ENCODE assay signal across 8 mouse cellular contexts in the genomic region with DNA sequence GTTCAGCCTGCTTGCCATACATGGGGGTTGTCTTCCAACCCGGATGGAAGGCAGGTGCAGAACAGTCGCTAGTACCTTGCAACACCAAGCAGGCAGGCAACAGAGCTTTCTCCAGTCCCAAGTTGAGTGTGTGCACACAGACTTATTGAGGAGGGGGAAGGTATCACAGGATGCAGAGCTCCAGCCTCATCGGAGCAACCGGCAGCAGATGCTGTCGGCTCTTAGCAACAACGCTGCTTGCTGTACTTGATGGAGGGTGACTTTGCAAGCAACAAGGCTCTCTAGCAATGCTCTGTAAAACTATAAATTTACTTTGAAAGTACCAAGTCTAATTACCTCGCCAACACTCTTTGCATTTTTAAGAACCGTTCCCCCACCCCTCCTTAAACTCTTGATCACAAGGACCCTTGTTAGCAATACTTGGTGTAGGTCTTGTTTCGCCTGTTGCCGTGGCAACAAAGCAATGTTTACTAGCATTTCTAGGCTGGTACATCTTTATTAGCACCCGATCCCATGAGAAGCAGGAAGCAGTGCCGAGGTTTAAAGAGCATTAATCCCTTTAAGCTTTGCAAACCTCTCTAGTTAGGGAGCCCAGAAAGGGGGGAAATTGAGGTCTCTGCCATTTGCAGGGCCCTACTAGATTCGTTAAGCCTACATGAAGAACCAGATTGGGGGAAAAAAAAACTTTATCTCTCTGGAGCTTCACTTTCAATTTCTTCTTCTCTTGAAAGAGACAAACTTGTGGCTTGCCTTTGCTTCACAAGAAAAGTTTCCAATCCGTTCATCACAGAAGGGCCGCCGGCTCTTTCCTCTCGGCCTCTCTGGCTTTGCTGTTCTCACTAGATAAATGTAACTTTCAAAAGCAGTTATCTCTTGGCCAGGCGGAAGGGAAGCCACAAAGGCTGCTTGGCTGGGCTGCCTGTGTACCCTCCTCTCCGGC.
DNase-seq lines count a peak whose midpoint lies in the region; ATAC-seq lines count a peak whose summit lies in the region.

No protein-coding gene starts in this region.

- 0 out of 2 replicates have a peak overlapping the region, but pooled peaks have one; percentile 34 for H3K9ac ChIP-seq in forebrain, embryonic 12.5 days
- peak overlapping the region; percentile 6; the same call in 1 of the 2 replicates for H3K9ac ChIP-seq in liver, embryonic 13.5 days

- intact Hi-C loops in left cerebral cortex, postnatal 25 days (cut with DNase I), result no loop called here

- H3K4me2 ChIP-seq in forebrain, embryonic 12.5 days, result peak overlapping the region; percentile 26
- peak overlapping the region; percentile 32; the same call in 1 of the 2 replicates for H3K4me2 ChIP-seq in liver, embryonic 13.5 days

- H3K27me3 ChIP-seq in forebrain, embryonic 12.5 days, result no peaks in the 10 kb centered on the region
- H3K27me3 ChIP-seq in liver, embryonic 13.5 days, result no peaks in the 10 kb centered on the region

- 29% methylated on average over 19 of the region's 19 CpGs for WGBS in forebrain, embryonic 12.5 days
- 38% methylated on average over 19 of the region's 19 CpGs for WGBS in liver, embryonic 13.5 days (ENCODE audit: insufficient replicate concordance)

- H3K27ac ChIP-seq in forebrain, embryonic 12.5 days, result peak overlapping the region; percentile 76
- H3K27ac ChIP-seq in liver, embryonic 13.5 days, result no peak overlapping the region

- H3K4me1 ChIP-seq in forebrain, embryonic 12.5 days, result peaks cover 65% of the 10 kb centered on the region
- H3K4me1 ChIP-seq in liver, embryonic 13.5 days (replicated peaks), result peaks cover 25% of the 10 kb centered on the region

- H3K9me3 ChIP-seq in forebrain, embryonic 12.5 days, result no peaks in the 10 kb centered on the region
- H3K9me3 ChIP-seq in liver, embryonic 13.5 days (replicated peaks), result no peaks in the 10 kb centered on the region

- peak; percentile 37 for DNase-seq in 416B (ENCODE audit: low read depth)
- peak; percentile 78 for DNase-seq in CD4-positive helper T cell, adult 2 months (ENCODE audit: low read depth, low spot score)
- peak; percentile 33 for DNase-seq in liver, embryonic 13.5 days
- no peak for DNase-seq in right cerebral cortex, adult 18-20 months
- no peak for DNase-seq in kidney, postnatal 36 days
- no peak for DNase-seq in left cerebral cortex, postnatal 25 days (ENCODE audit: low spot score in 2 of 2)

- ATAC-seq in forebrain, embryonic 12.5 days (ENCODE audit: low FRiP score), result peak; percentile 24; the same call in 1 of the 2 replicates
- peak; percentile 59; the same call in 1 of the 2 replicates for ATAC-seq in liver, embryonic 13.5 days (ENCODE audit: low read depth)
- ATAC-seq in monocyte, adult 5-6 weeks (replicated peaks; ENCODE audit: insufficient number of reproducible peaks, low FRiP score, low TSS enrichment, poor library complexity, severe bottlenecking), result no peak

- 0 out of 2 replicates have a peak, but pooled peaks cover 3% of the 10 kb centered on the region for H3K36me3 ChIP-seq in forebrain, embryonic 12.5 days (replicated peaks)
- H3K36me3 ChIP-seq in liver, embryonic 13.5 days, result peaks cover 2% of the 10 kb centered on the region; the same call in 1 of the 2 replicates

- no peak overlapping the region for H3K4me3 ChIP-seq in forebrain, embryonic 12.5 days (replicated peaks)
- H3K4me3 ChIP-seq in liver, embryonic 13.5 days (replicated peaks), result no peak overlapping the region

Comparison
In these comparisons a context has a peak if more than half of its experiments do, and no peak if none do; other contexts are left out.
1. DNase-seq: peak in 416B (single experiment), CD4-positive helper T cell, adult 2 months (single experiment) and liver, embryonic 13.5 days (single experiment); none in right cerebral cortex, adult 18-20 months (single experiment), kidney, postnatal 36 days (0 of 2) and left cerebral cortex, postnatal 25 days (0 of 2).